Mouse (Mus musculus): Measurements from ENCODE around the gene Slc22a20. TPM values are rescaled to one million over a fixed set of nuclear protein-coding genes. Genes with fewer than 3 reads are reported as not detected.

Slc22a20 gene
- total RNA-seq (2014; rRNA removed; ENCODE audit: low replicate concordance) (not detected in 2 replicates), polyA plus RNA-seq (2015; fragmentation: Nextera tagmentation; extraction: Ambion mirVana) (not detected in 2 replicates)

GRCm38 (mm10) chr19:5986043-5986442 lies at the start of gene Slc22a20:
Gene Slc22a20, minus strand, starts transcription at chr19:5986143.
- no peak within 1 kb of the TSS for H3K4me2 ChIP-seq (ENCODE audit: low read depth, low read length)
- 51% methylated on average over 4 of the region's 4 CpGs for WGBS
- no peak within 1 kb of the TSS for H3K4me3 ChIP-seq (ENCODE audit: low read depth, low read length)
- DNase-seq (ENCODE audit: low spot score) (no peak), ATAC-seq (ENCODE audit: insufficient read depth, low read depth) (no peak)
- H3K27ac ChIP-seq (ENCODE audit: low read depth), result no peak within 1 kb of the TSS
- no peak within 1 kb of the TSS for H3K9ac ChIP-seq (replicated peaks; ENCODE audit: low read depth, low read length)
- no peaks in the 10 kb centered on the region for H3K4me1 ChIP-seq (ENCODE audit: control insufficient read depth, insufficient read depth)
- H3K36me3 ChIP-seq (replicated peaks; ENCODE audit: control insufficient read depth, insufficient read depth, low read length), result no peaks in the 10 kb centered on the region
- no peaks in the 10 kb centered on the region for H3K9me3 ChIP-seq (replicated peaks; ENCODE audit: control insufficient read depth, low read length)
- H3K27me3 ChIP-seq (ENCODE audit: control insufficient read depth, insufficient read depth, low read length), result no peaks in the 10 kb centered on the region
- TF ChIP-seq EP300 (IDR thresholded peaks at IDR 0.05; ENCODE audit: low read depth) (no peak), CTCF (IDR thresholded peaks at IDR 0.05; ENCODE audit: low read depth) (no peak)

- 60% methylated on average over 14 of the region's 14 CpGs for WGBS
- Histone ChIP-seq H3K4me1 (ENCODE audit: control insufficient read depth, insufficient read depth) (no peaks in the 10 kb centered on the region), H3K9ac (replicated peaks; ENCODE audit: low read depth, low read length) (no peak overlapping the region), H3K36me3 (replicated peaks; ENCODE audit: control insufficient read depth, insufficient read depth, low read length) (no peaks in the 10 kb centered on the region), H3K27ac (ENCODE audit: low read depth) (no peak overlapping the region), H3K4me3 (ENCODE audit: low read depth, low read length) (no peak overlapping the region), H3K9me3 (replicated peaks; ENCODE audit: control insufficient read depth, low read length) (no peaks in the 10 kb centered on the region), H3K4me2 (ENCODE audit: low read depth, low read length) (no peak overlapping the region), H3K27me3 (ENCODE audit: control insufficient read depth, insufficient read depth, low read length) (no peaks in the 10 kb centered on the region)
- ATAC-seq (ENCODE audit: insufficient read depth, low read depth) (no peak), DNase-seq (ENCODE audit: low spot score) (no peak)
- no peak for TF ChIP-seq EP300 (IDR thresholded peaks at IDR 0.05; ENCODE audit: low read depth)
Measured at GRCm38 (mm10) chr19:6030520-6031280, 44.8 kb upstream of the Slc22a20 start.

GRCm38 (mm10) chr19:6029426-6029825 lies 43.5 kb upstream of the Slc22a20 start:
- no peak overlapping the region for H3K4me2 ChIP-seq (ENCODE audit: low read depth, low read length)
- no peaks in the 10 kb centered on the region for H3K9me3 ChIP-seq (replicated peaks; ENCODE audit: control insufficient read depth, low read length)
- ATAC-seq (ENCODE audit: insufficient read depth, low read depth), result no peak
- WGBS, result 73% methylated on average over 9 of the region's 9 CpGs
- H3K36me3 ChIP-seq (replicated peaks; ENCODE audit: control insufficient read depth, insufficient read depth, low read length), result no peaks in the 10 kb centered on the region
- no peak overlapping the region for H3K27ac ChIP-seq (ENCODE audit: low read depth)
- H3K4me1 ChIP-seq (ENCODE audit: control insufficient read depth, insufficient read depth), result no peaks in the 10 kb centered on the region
- H3K4me3 ChIP-seq (ENCODE audit: low read depth, low read length), result no peak overlapping the region
- H3K27me3 ChIP-seq (ENCODE audit: control insufficient read depth, insufficient read depth, low read length), result no peaks in the 10 kb centered on the region
- no peak for DNase-seq (ENCODE audit: low spot score)
- H3K9ac ChIP-seq (replicated peaks; ENCODE audit: low read depth, low read length), result no peak overlapping the region
- TF ChIP-seq CTCF (IDR thresholded peaks at IDR 0.05; ENCODE audit: low read depth) (no peak), EP300 (IDR thresholded peaks at IDR 0.05; ENCODE audit: low read depth) (no peak)

GRCm38 (mm10) chr19:6028991-6029390 lies 43.0 kb upstream of the Slc22a20 start:
- no peak overlapping the region for H3K4me2 ChIP-seq (ENCODE audit: low read depth, low read length)
- H3K9me3 ChIP-seq (replicated peaks; ENCODE audit: control insufficient read depth, low read length), result no peaks in the 10 kb centered on the region
- ATAC-seq (ENCODE audit: insufficient read depth, low read depth) (no peak), DNase-seq (ENCODE audit: low spot score) (no peak)
- no peak overlapping the region for H3K27ac ChIP-seq (ENCODE audit: low read depth)
- H3K9ac ChIP-seq (replicated peaks; ENCODE audit: low read depth, low read length), result no peak overlapping the region
- no peak for TF ChIP-seq CTCF (IDR thresholded peaks at IDR 0.05; ENCODE audit: low read depth)
- TF ChIP-seq EP300 (IDR thresholded peaks at IDR 0.05; ENCODE audit: low read depth), result no peak
- no peak overlapping the region for H3K4me3 ChIP-seq (ENCODE audit: low read depth, low read length)
- 74% methylated on average over 6 of the region's 6 CpGs for WGBS
- H3K36me3 ChIP-seq (replicated peaks; ENCODE audit: control insufficient read depth, insufficient read depth, low read length), result no peaks in the 10 kb centered on the region
- H3K4me1 ChIP-seq (ENCODE audit: control insufficient read depth, insufficient read depth), result no peaks in the 10 kb centered on the region
- no peaks in the 10 kb centered on the region for H3K27me3 ChIP-seq (ENCODE audit: control insufficient read depth, insufficient read depth, low read length)

GRCm38 (mm10) chr19:6023930-6024329 lies 38.0 kb upstream of the Slc22a20 start:
- Histone ChIP-seq H3K4me1 (ENCODE audit: control insufficient read depth, insufficient read depth) (no peaks in the 10 kb centered on the region), H3K9me3 (replicated peaks; ENCODE audit: control insufficient read depth, low read length) (no peaks in the 10 kb centered on the region), H3K27me3 (ENCODE audit: control insufficient read depth, insufficient read depth, low read length) (no peaks in the 10 kb centered on the region), H3K36me3 (replicated peaks; ENCODE audit: control insufficient read depth, insufficient read depth, low read length) (no peaks in the 10 kb centered on the region), H3K9ac (replicated peaks; ENCODE audit: low read depth, low read length) (no peak overlapping the region), H3K4me3 (ENCODE audit: low read depth, low read length) (no peak overlapping the region), H3K4me2 (ENCODE audit: low read depth, low read length) (no peak overlapping the region), H3K27ac (ENCODE audit: low read depth) (no peak overlapping the region)
- ATAC-seq (ENCODE audit: insufficient read depth, low read depth) (no peak), DNase-seq (ENCODE audit: low spot score) (no peak)
- TF ChIP-seq EP300 (IDR thresholded peaks at IDR 0.05; ENCODE audit: low read depth), result no peak
- TF ChIP-seq CTCF (IDR thresholded peaks at IDR 0.05; ENCODE audit: low read depth), result no peak
- 67% methylated on average over 7 of the region's 7 CpGs for WGBS

- ATAC-seq (ENCODE audit: insufficient read depth, low read depth), result no peak
- Histone ChIP-seq H3K4me1 (ENCODE audit: control insufficient read depth, insufficient read depth) (no peaks in the 10 kb centered on the region), H3K27ac (ENCODE audit: low read depth) (no peak overlapping the region), H3K9ac (replicated peaks; ENCODE audit: low read depth, low read length) (no peak overlapping the region), H3K36me3 (replicated peaks; ENCODE audit: control insufficient read depth, insufficient read depth, low read length) (no peaks in the 10 kb centered on the region), H3K4me3 (ENCODE audit: low read depth, low read length) (no peak overlapping the region), H3K4me2 (ENCODE audit: low read depth, low read length) (no peak overlapping the region), H3K9me3 (replicated peaks; ENCODE audit: control insufficient read depth, low read length) (no peaks in the 10 kb centered on the region), H3K27me3 (ENCODE audit: control insufficient read depth, insufficient read depth, low read length) (no peaks in the 10 kb centered on the region)
- 58% methylated on average over 8 of the region's 8 CpGs for WGBS
- no peak for TF ChIP-seq EP300 (IDR thresholded peaks at IDR 0.05; ENCODE audit: low read depth)
- TF ChIP-seq CTCF (IDR thresholded peaks at IDR 0.05; ENCODE audit: low read depth), result no peak
- DNase-seq (ENCODE audit: low spot score), result no peak
Measured at GRCm38 (mm10) chr19:6023059-6023458, 37.1 kb upstream of the Slc22a20 start.

All from heart, postnatal 0 days (tissue).